Mouse (Mus musculus) heart, adult 2 months (tissue): ENCODE data around the gene Selenoo.

Experiments used
- CTCF ChIP-seq: fragments of 200-600 bp; IDR thresholded peaks from 2 replicates; pipeline ENCODE4 v1.8.1; 2022; ENCODE audit warnings: antibody characterized with exemption, mild to moderate bottlenecking, moderate library complexity
- EP300 ChIP-seq: fragments of 200-500 bp; IDR thresholded peaks from 2 replicates; pipeline ENCODE4 v1.6.1; 2011; ENCODE audit warnings: low read depth, low read length, control low read depth; ENCODE audit not compliant: insufficient read depth
- POLR2A ChIP-seq: fragments of 200-500 bp; IDR thresholded peaks from 2 replicates; pipeline ENCODE4 v1.6.1; 2011; ENCODE audit warnings: mild to moderate bottlenecking, low read depth, low read length, control low read depth; ENCODE audit not compliant: insufficient read depth

GRCm38 (mm10) chr15:89140048-89140658 is 51.3 kb downstream of the Selenoo start:
- TF ChIP-seq CTCF: no peak
- TF ChIP-seq EP300: no peak
- TF ChIP-seq POLR2A: peak; percentile 81
